Mouse (Mus musculus) frontal cortex, postnatal 25 days (tissue): ENCODE data around the gene Ppp2r5e.
A peak's percentile ranks its signal among the peaks of the same experiment; 100 is the strongest.

ENCODE experiments used
- DNase-seq, 2 experiments: peaks; one replicate each; pipeline ENCODE4 v3.0.0; 2022; ENCODE audit warnings: low spot score in 2 of 2

Gene Ppp2r5e

GRCm38 (mm10) chr12:75577255-75577654 is 18.8 kb downstream of the Ppp2r5e start:
- no peak for DNase-seq

- peak in 1 of 2 experiments; percentile 21 for DNase-seq
These were observed 23.8 kb downstream of the Ppp2r5e start for GRCm38 (mm10) chr12:75572271-75572670.

- DNase-seq, result no peak
These were observed 25.9 kb downstream of the Ppp2r5e start for GRCm38 (mm10) chr12:75570138-75570537.

- DNase-seq, result no peak
These were observed 28.3 kb downstream of the Ppp2r5e start for GRCm38 (mm10) chr12:75567745-75568144.

GRCm38 (mm10) chr12:75565756-75566155 is 30.3 kb downstream of the Ppp2r5e start:
- DNase-seq, result no peak

GRCm38 (mm10) chr12:75564498-75564897 is 31.5 kb downstream of the Ppp2r5e start:
- DNase-seq, result no peak

- no peak for DNase-seq
These were observed 32.9 kb downstream of the Ppp2r5e start for GRCm38 (mm10) chr12:75562996-75563618.

- DNase-seq, result no peak
These were observed 35.2 kb downstream of the Ppp2r5e start for GRCm38 (mm10) chr12:75560681-75561387.

- DNase-seq, result no peak
These were observed 36.8 kb downstream of the Ppp2r5e start for GRCm38 (mm10) chr12:75559196-75559595.

GRCm38 (mm10) chr12:75557813-75558212 is 38.2 kb downstream of the Ppp2r5e start:
- DNase-seq, result no peak

GRCm38 (mm10) chr12:75555032-75555431 is 41.0 kb downstream of the Ppp2r5e start:
- DNase-seq, result no peak

GRCm38 (mm10) chr12:75552296-75552695 is 43.7 kb downstream of the Ppp2r5e start:
- DNase-seq, result no peak

GRCm38 (mm10) chr12:75551671-75552070 is 44.4 kb downstream of the Ppp2r5e start:
- no peak for DNase-seq

GRCm38 (mm10) chr12:75548999-75549398 is 47.0 kb downstream of the Ppp2r5e start:
- DNase-seq, result no peak

- DNase-seq, result no peak
These were observed 48.9 kb downstream of the Ppp2r5e start for GRCm38 (mm10) chr12:75547174-75547573.

GRCm38 (mm10) chr12:75546241-75546640 is 49.8 kb downstream of the Ppp2r5e start:
- DNase-seq, result no peak

GRCm38 (mm10) chr12:75545431-75545925 is 50.6 kb downstream of the Ppp2r5e start:
- DNase-seq, result no peak

- no peak for DNase-seq
These were observed 51.4 kb downstream of the Ppp2r5e start for GRCm38 (mm10) chr12:75544666-75545065.

GRCm38 (mm10) chr12:75544259-75544658 is 51.8 kb downstream of the Ppp2r5e start:
- no peak for DNase-seq

GRCm38 (mm10) chr12:75543346-75543745 is 52.7 kb downstream of the Ppp2r5e start:
- DNase-seq, result no peak

GRCm38 (mm10) chr12:75540621-75541171 is 55.3 kb downstream of the Ppp2r5e start:
- DNase-seq, result no peak

GRCm38 (mm10) chr12:75539228-75539627 is 56.8 kb downstream of the Ppp2r5e start:
- no peak for DNase-seq
